Mouse (Mus musculus): Measurements from ENCODE around the gene Prss41. TPM values are rescaled to one million over a fixed set of nuclear protein-coding genes. Genes with fewer than 3 reads are reported as not detected.

Gene Prss41
- polyA plus RNA-seq (2012; fragmentation: generic; extraction: Trizol), result under 1 TPM in 1 of 2 experiments, not detected in 1; 0.02 TPM

DNA sequence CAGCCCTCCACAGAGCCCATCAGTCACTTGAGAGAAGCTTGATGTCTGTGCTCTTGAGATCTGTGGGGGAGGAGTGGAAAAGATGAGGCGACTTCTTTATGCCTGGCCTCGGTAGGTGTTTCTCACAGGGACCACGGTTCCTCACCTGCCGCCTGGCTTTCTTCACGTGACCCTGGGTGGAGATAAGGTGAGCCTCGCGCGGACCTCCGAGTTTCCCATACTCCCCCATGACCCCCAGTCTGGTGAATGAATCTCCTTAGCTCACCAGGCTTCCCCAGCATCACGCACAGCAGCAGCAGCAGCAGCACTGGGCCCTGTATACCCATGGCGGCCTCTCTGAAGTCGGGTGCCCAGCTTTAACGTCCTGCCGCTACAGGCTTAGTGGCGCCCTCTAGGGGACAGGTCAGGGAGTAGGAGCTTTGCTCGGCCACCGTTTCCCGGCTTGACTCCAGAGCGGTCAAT is at the start of gene Prss41, which contains the start of gene Prss32:
Gene Prss41 (minus strand): TSS at position 361 of the 462 bp plus-strand sequence.
Gene Prss32 (plus strand): TSS at position 44 of the 462 bp plus-strand sequence.

DNA sequence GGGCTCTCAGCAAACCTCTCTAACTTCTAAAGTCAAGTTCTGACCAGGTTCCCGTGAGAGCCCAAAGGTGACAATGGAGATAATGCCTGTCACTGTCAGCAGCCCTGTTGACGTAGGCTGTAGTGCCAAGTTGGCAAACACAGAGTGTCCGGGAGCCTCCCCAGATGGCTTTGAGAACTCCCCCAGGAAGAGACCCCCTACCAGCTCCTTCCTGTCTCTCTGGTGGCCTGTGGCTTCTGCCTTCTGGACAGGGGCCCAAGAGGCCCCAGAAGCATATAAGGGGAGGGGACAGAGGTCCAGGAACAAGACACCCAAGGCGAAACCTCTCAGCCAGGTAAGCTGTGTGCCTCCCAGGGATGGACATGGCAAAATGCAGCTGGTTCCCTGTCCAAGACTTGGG is 36.6 kb upstream of the Prss41 start, which contains the start of the genes Dcpp1 and Dcpp2:
Gene Dcpp1 (plus strand): TSS at position 301 of the 400 bp plus-strand sequence.
Gene Dcpp2 (plus strand): TSS at position 305 of the 400 bp plus-strand sequence.

DNA sequence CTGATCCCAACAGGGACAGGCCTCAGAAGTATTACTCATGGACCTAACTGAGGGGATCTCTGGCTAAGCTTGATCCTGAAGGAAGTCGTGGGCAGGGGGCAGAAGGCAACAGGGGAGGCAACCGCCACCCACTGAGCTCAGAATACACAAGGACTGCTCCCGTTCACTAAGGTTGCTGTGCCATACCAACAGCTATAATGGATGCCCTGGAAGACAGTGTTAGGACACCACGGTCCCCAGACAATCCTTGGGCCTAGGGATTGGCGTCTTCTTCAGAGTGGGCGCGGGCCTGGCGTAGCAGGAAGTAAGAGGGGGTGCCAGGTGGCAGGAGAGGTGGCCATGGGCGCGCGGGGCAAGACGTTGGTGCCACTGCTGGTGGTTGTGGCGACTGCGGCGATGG is 23.8 kb upstream of the Prss41 start, which contains the start of gene Prss21:
Gene Prss21 (plus strand): TSS at position 301 of the 400 bp plus-strand sequence.

DNA sequence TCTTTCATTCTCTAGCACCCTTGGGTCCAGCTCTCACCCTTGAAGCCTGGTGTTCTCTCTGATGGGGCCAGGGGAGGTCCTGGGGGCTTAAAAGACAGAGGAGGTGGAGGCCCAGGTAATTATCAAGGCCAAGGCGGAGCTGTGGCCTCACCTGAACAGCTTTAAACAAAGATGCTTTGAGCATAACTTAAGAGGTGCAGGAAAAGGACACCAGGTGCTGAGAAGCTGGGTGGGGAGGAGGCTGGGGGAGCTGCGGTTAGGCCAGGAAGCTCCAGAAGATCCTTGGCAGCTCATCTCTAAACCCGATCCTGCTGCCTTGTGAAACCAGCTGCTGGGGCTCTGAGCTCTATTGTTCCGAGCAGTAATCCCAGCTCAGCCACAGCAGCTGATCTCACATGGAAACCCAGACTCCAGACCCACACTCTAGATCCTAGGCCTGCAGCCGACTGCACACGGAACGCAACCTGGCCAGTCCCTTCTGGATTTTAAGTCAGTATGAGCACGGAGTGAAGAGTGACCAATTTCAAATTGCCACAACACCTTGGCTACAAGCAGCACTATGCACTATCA is 7.9 kb downstream of the Prss41 start, which contains the start of gene Prss33:
Gene Prss33 (minus strand): TSS at position 51 of the 570 bp plus-strand sequence.

DNA sequence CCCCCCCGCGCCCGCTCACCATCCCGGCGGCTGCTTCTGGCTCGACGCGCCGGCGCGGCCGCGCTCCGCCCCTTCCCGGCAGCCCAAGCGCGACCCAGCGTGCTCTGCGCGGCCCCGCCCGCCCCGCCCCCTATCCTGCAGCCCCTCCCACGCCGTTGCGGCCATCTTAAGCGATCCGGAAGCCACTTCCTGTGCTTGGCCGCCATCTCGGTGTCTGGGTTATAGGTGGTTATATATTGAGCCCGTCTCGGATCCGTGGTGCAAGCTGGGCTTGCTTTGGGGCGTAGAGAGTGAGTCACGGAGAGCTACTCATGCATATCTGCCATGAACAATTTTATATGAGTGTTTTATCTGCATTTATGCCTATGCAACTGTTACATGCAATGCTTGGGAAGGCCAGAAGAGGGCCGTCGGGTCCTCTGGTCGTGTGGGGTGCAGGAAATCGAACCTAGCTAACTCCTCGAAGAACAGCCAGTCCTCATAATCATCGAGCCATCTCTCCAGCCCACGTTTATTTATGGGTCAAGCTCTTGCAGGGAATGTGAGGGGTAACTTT is 14.8 kb downstream of the Prss41 start, which contains the start of gene Elob:
Gene Elob (minus strand): TSS at position 73 of the 556 bp plus-strand sequence.

DNA sequence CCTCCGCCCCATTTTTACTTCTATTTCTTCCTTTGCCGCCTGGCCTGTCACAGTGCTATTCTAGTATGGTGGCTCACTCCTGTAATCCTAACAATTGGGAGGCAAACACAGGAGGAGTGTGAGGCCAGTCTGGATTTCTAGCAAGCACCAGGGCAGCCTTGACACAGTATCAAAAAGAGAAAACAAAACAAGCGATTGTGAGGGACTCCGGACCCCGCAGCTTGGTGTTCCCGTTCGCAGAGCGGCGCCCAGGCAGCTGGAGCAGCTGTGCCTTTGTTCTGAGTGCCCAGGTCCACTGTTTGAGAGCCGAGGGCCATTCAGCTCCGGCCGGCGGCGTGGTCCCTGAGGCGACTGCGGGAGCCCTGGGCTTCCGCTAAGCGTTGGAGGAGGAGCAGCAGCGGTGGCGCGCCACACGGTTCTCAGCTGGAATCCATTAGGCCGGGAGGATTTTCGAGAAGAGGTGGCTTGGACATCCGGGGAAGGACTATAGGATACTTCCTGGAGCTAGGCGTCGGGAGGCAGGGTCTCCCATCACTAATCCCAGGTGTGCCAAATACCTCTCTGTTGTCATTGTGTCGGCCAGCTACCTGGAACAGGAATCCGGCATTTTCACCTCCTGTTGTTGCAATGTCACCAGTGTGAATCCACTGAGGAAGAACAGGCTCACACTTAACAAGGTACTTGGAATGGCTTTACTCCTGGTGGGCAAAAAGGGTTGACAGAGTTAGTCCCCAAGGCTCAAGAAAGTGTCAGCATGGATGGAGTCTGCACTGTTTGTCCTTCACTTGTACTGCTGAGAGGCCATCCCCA is 53.5 kb downstream of the Prss41 start, which contains the start of gene Srrm2:
Gene Srrm2 (plus strand): TSS at position 264 of the 810 bp plus-strand sequence.

Other genes with a start within 250 kb of the Prss41 start
- 1 to 10 TPM; 2.1 to 3.2 TPM for gene Zfp13, start 244.7 kb downstream of the Prss41 start, polyA plus RNA-seq (2012; fragmentation: generic; extraction: Trizol)
- gene Zscan10, start 243.3 kb downstream of the Prss41 start, polyA plus RNA-seq (2012; fragmentation: generic; extraction: Trizol), result under 1 TPM in 1 of 2 experiments, not detected in 1; 0.02 TPM
- gene Mmp25, start 198.9 kb downstream of the Prss41 start, polyA plus RNA-seq (2012; fragmentation: generic; extraction: Trizol), result not detected
- under 1 TPM; 0.05 to 0.18 TPM for gene Bicdl2, start 183.7 kb downstream of the Prss41 start, polyA plus RNA-seq (2012; fragmentation: generic; extraction: Trizol)
- gene Hcfc1r1, start 170.6 kb downstream of the Prss41 start, polyA plus RNA-seq (2012; fragmentation: generic; extraction: Trizol), result 100 to 1,000 TPM; 438 to 526 TPM
- 10 to 100 TPM; 27.0 to 29.9 TPM for gene Thoc6, start 170.3 kb downstream of the Prss41 start, polyA plus RNA-seq (2012; fragmentation: generic; extraction: Trizol)
- gene Tnfrsf12a, start 166.7 kb downstream of the Prss41 start, polyA plus RNA-seq (2012; fragmentation: generic; extraction: Trizol), result 100 to 1,000 TPM in 1 of 2 experiments, 10 to 100 TPM in 1; 78.5 to 413 TPM
- gene Cldn6, start 164.9 kb downstream of the Prss41 start, polyA plus RNA-seq (2012; fragmentation: generic; extraction: Trizol), result under 1 TPM in 1 of 2 experiments, not detected in 1; 0.04 TPM
- gene Cldn9, start 160.1 kb downstream of the Prss41 start, polyA plus RNA-seq (2012; fragmentation: generic; extraction: Trizol), result 1 to 10 TPM in 1 of 2 experiments, under 1 TPM in 1; 0.53 to 3.5 TPM
- gene 1520401A03Rik, start 121.4 kb downstream of the Prss41 start, polyA plus RNA-seq (2012; fragmentation: generic; extraction: Trizol), result under 1 TPM; 0.07 to 0.45 TPM
- 10 to 100 TPM; 24.3 to 38.2 TPM for gene Pkmyt1, start 117.8 kb downstream of the Prss41 start, polyA plus RNA-seq (2012; fragmentation: generic; extraction: Trizol)
- 10 to 100 TPM; 22.3 to 32.8 TPM for gene Paqr4, start 103.3 kb downstream of the Prss41 start, polyA plus RNA-seq (2012; fragmentation: generic; extraction: Trizol)
- gene Kremen2, start 98.3 kb downstream of the Prss41 start, polyA plus RNA-seq (2012; fragmentation: generic; extraction: Trizol), result under 1 TPM in 1 of 2 experiments, not detected in 1; 0.07 TPM
- gene Flywch1, start 72.6 kb downstream of the Prss41 start, polyA plus RNA-seq (2012; fragmentation: generic; extraction: Trizol), result 10 to 100 TPM; 49.7 to 60.6 TPM
- gene Flywch2, start 58.1 kb downstream of the Prss41 start, polyA plus RNA-seq (2012; fragmentation: generic; extraction: Trizol), result under 1 TPM in 1 of 2 experiments, not detected in 1; 0.55 TPM
- 100 to 1,000 TPM in 1 of 2 experiments, 10 to 100 TPM in 1; 26.7 to 115 TPM for gene Srrm2, start 53.6 kb downstream of the Prss41 start, polyA plus RNA-seq (2012; fragmentation: generic; extraction: Trizol)
- 1,000 to 10,000 TPM; 1,533 to 1,676 TPM for gene Elob, start 15.0 kb downstream of the Prss41 start, polyA plus RNA-seq (2012; fragmentation: generic; extraction: Trizol)
- gene Prss33, start 8.1 kb downstream of the Prss41 start, polyA plus RNA-seq (2012; fragmentation: generic; extraction: Trizol), result not detected
- under 1 TPM in 1 of 2 experiments, not detected in 1; 0.05 TPM for gene Prss32, start 317 bp downstream of the Prss41 start, polyA plus RNA-seq (2012; fragmentation: generic; extraction: Trizol)
- not detected for gene Prss21, start 23.9 kb upstream of the Prss41 start, polyA plus RNA-seq (2012; fragmentation: generic; extraction: Trizol)
- not detected for gene Dcpp1, start 36.7 kb upstream of the Prss41 start, polyA plus RNA-seq (2012; fragmentation: generic; extraction: Trizol)
- not detected for gene Dcpp2, start 36.7 kb upstream of the Prss41 start, polyA plus RNA-seq (2012; fragmentation: generic; extraction: Trizol)
- not detected for gene Dcpp3, start 73.3 kb upstream of the Prss41 start, polyA plus RNA-seq (2012; fragmentation: generic; extraction: Trizol)
- gene Sbp, start 97.5 kb upstream of the Prss41 start, polyA plus RNA-seq (2012; fragmentation: generic; extraction: Trizol), result not detected
- gene Sbpl, start 111.1 kb upstream of the Prss41 start, polyA plus RNA-seq (2012; fragmentation: generic; extraction: Trizol), result not detected
- gene Prss30, start 136.4 kb upstream of the Prss41 start, polyA plus RNA-seq (2012; fragmentation: generic; extraction: Trizol), result under 1 TPM; 0.02 to 0.22 TPM
- under 1 TPM; 0.46 to 0.69 TPM for gene Prss22, start 153.9 kb upstream of the Prss41 start, polyA plus RNA-seq (2012; fragmentation: generic; extraction: Trizol)
- under 1 TPM; 0.09 to 0.12 TPM for gene Prss27, start 194.0 kb upstream of the Prss41 start, polyA plus RNA-seq (2012; fragmentation: generic; extraction: Trizol)
- gene Kctd5, start 229.3 kb upstream of the Prss41 start, polyA plus RNA-seq (2012; fragmentation: generic; extraction: Trizol), result 10 to 100 TPM; 10.2 to 30.9 TPM

Data from C3H10T1/2 (cell line).